Mouse (Mus musculus) heart, adult 2 months (tissue): ENCODE measurements at regions not wholly inside any gene's neighbourhood (a gene's known extent, or its start where the extent isn't known, plus 50 kb on each side); places are given as distances from the start of the nearest gene placed in this dataset.

ENCODE experiments used
- CTCF ChIP-seq: fragments of 200-600 bp; IDR thresholded peaks from 2 replicates; pipeline ENCODE4 v1.8.1; 2022; ENCODE audit warnings: antibody characterized with exemption, mild to moderate bottlenecking, moderate library complexity
- POLR2A ChIP-seq: fragments of 200-500 bp; IDR thresholded peaks from 2 replicates; pipeline ENCODE4 v1.6.1; 2011; ENCODE audit warnings: mild to moderate bottlenecking, low read depth, low read length, control low read depth; ENCODE audit not compliant: insufficient read depth

GRCm38 (mm10) chr1:118759141-118759932, 131.6 kb downstream of the Tfcp2l1 start:
- TF ChIP-seq CTCF, result peak; percentile 84
- no peak for TF ChIP-seq POLR2A
